In genomic region chr6:34159998-34160815, GRCm38 (mm10) we compare ENCODE assay signal across 15 mouse cellular contexts. TPM values are rescaled to one million over a fixed set of nuclear protein-coding genes. Genes with fewer than 3 reads are reported as not detected.
DNase-seq lines count a peak whose midpoint lies in the region; ATAC-seq and TF ChIP-seq lines count a peak whose summit lies in the region.
"Had no signal": no experiment of that assay in that cellular context is flagged by ENCODE, and none has a peak within 500 bp of the region (broad histone marks: within the 10 kb centered on the region; RNA-seq: fewer than 3 reads in every experiment).

No protein-coding gene starts in this region.

- DNase-seq in heart, adult 11 months = peak; percentile 75
- DNase-seq in heart, adult 18-20 months = no peak
- no peak for DNase-seq in lung, adult 2 months
- no peak for DNase-seq in lung, adult 18-20 months
- no peak for DNase-seq in left cerebral cortex, adult 9 months (ENCODE audit: low spot score in 2 of 2)
- no peak for DNase-seq in embryo, embryonic 9.5 days (ENCODE audit: extremely low spot score)
- DNase-seq in forebrain, postnatal 0 days = no peak
- DNase-seq: cerebellum, adult 11-12 months; gastrocnemius, postnatal 25 days; kidney, adult 8-10 months; right cerebral cortex, adult 18-20 months had no signal

- no peak overlapping the region for H3K4me2 ChIP-seq in liver, embryonic 15.5 days
- H3K4me2 ChIP-seq in forebrain, postnatal 0 days (ENCODE audit: low read depth) = no peak overlapping the region
- H3K4me2 ChIP-seq: hindbrain, embryonic 12.5 days; midbrain, embryonic 13.5 days had no signal

- peaks cover 6% of the 10 kb centered on the region; the same call in 1 of the 2 replicates for H3K4me1 ChIP-seq in lung, adult 2 months (ENCODE audit: control insufficient read depth, insufficient read depth, low read length)
- H3K4me1 ChIP-seq in liver, embryonic 15.5 days (replicated peaks) = peaks cover 40% of the 10 kb centered on the region
- H3K4me1 ChIP-seq in forebrain, postnatal 0 days (ENCODE audit: insufficient read depth) = peaks cover 8% of the 10 kb centered on the region; the same call in 1 of the 2 replicates

- H3K36me3 ChIP-seq in liver, embryonic 15.5 days (replicated peaks) = peaks cover 82% of the 10 kb centered on the region
- peaks cover 71% of the 10 kb centered on the region for H3K36me3 ChIP-seq in forebrain, postnatal 0 days (ENCODE audit: insufficient read depth)

- no peaks in the 10 kb centered on the region for H3K27me3 ChIP-seq in liver, embryonic 15.5 days
- no peaks in the 10 kb centered on the region for H3K27me3 ChIP-seq in forebrain, postnatal 0 days (ENCODE audit: insufficient read depth, low read length)
- H3K27me3 ChIP-seq: hindbrain, embryonic 12.5 days; midbrain, embryonic 13.5 days had no signal

- no peak for ATAC-seq in liver, embryonic 15.5 days (ENCODE audit: insufficient read depth)
- no peak for ATAC-seq in forebrain, postnatal 0 days
- ATAC-seq: midbrain, embryonic 13.5 days had no signal

- no peak overlapping the region for H3K9ac ChIP-seq in liver, embryonic 15.5 days
- no peak overlapping the region for H3K9ac ChIP-seq in forebrain, postnatal 0 days
- H3K9ac ChIP-seq: hindbrain, embryonic 12.5 days; midbrain, embryonic 13.5 days had no signal

- 0 out of 2 replicates have a peak, but pooled peaks have one; percentile 8 for TF ChIP-seq CTCF in lung, adult 2 months (IDR thresholded peaks at IDR 0.05; ENCODE audit: insufficient read depth, low read length)
- no peak for TF ChIP-seq CTCF in forebrain, postnatal 0 days (IDR thresholded peaks at IDR 0.05; ENCODE audit: low read depth)

- WGBS in lung, adult 2 months = 40% methylated on average over 23 of the region's 23 CpGs
- 69% methylated on average over 23 of the region's 23 CpGs for WGBS in liver, embryonic 15.5 days (ENCODE audit: insufficient replicate concordance)
- 92% methylated on average over 23 of the region's 23 CpGs for WGBS in forebrain, postnatal 0 days

- no peak overlapping the region for H3K4me3 ChIP-seq in lung, adult 2 months (replicated peaks; ENCODE audit: extremely low read depth, low read depth, low read length)
- H3K4me3 ChIP-seq in liver, embryonic 15.5 days (replicated peaks) = no peak overlapping the region
- H3K4me3 ChIP-seq in forebrain, postnatal 0 days (ENCODE audit: low read depth, low read length) = no peak overlapping the region
- H3K4me3 ChIP-seq: erythroblast, embryonic 14.5 days; hindbrain, embryonic 12.5 days; midbrain, embryonic 13.5 days had no signal

- peak overlapping the region; percentile 6; the same call in 1 of the 2 replicates for H3K27ac ChIP-seq in liver, embryonic 15.5 days (replicated peaks)
- no peak overlapping the region for H3K27ac ChIP-seq in forebrain, postnatal 0 days (ENCODE audit: low read depth, low read length)
- H3K27ac ChIP-seq: hindbrain, embryonic 12.5 days; midbrain, embryonic 13.5 days had no signal

- TF ChIP-seq POLR2A in lung, adult 2 months (IDR thresholded peaks at IDR 0.05; ENCODE audit: borderline replicate concordance, extremely low read depth, low read depth, low read length) = no peak

- H3K9me3 ChIP-seq in liver, embryonic 15.5 days (replicated peaks) = no peaks in the 10 kb centered on the region
- H3K9me3 ChIP-seq in forebrain, postnatal 0 days (ENCODE audit: low read length) = no peaks in the 10 kb centered on the region
- H3K9me3 ChIP-seq: hindbrain, embryonic 12.5 days; midbrain, embryonic 13.5 days had no signal

RNA-seq across cellular contexts. Expression of gene Slc35b4, which starts 16.7 kb away (rescaled TPM):
- total RNA-seq in heart, adult 18-20 months (2021) = 1 to 10 TPM; 7.9 to 8.0 TPM
- 13.9 and 21.1 TPM in 2 replicates for polyA plus RNA-seq in lung, adult 2 months (2012; rRNA removed)
- polyA plus RNA-seq in liver, embryonic 15.5 days (2015; fragmentation: Nextera tagmentation; extraction: Ambion mirVana) = 19.5 and 21.4 TPM in 2 replicates
- 24.0 and 26.2 TPM in 2 replicates for total RNA-seq in forebrain, postnatal 0 days (2014; rRNA removed)
- polyA plus RNA-seq in forebrain, postnatal 0 days (2015; fragmentation: Nextera tagmentation; extraction: Ambion mirVana) = 23.8 and 34.7 TPM in 2 replicates
